Mouse (Mus musculus): ENCODE results near the gene Adcy9. TPM values are rescaled to one million over a fixed set of nuclear protein-coding genes. Genes with fewer than 3 reads are reported as not detected.
"Not testable (repeated sequence)": the region's sequence is repeated elsewhere in the genome, so short reads cannot be mapped to it uniquely, and the experiment has no call there.

Gene Adcy9
- polyA plus RNA-seq, 1 experiment from 2014 or later, result 0.66 TPM

- no peaks in the 10 kb centered on the region for H3K4me1 ChIP-seq (replicated peaks)
- no peak for DNase-seq
- no peak overlapping the region for H3K4me3 ChIP-seq (replicated peaks)
- no peaks in the 10 kb centered on the region for H3K9me3 ChIP-seq (replicated peaks)
- ATAC-seq (ENCODE audit: low read depth), result no peak
- H3K27me3 ChIP-seq, result no peaks in the 10 kb centered on the region
- no peak overlapping the region for H3K4me2 ChIP-seq
- no peaks in the 10 kb centered on the region for H3K36me3 ChIP-seq
- no peak overlapping the region for H3K27ac ChIP-seq
- WGBS (ENCODE audit: insufficient replicate concordance), result 82% methylated on average over 14 of the region's 14 CpGs
- H3K9ac ChIP-seq, result no peak overlapping the region
Observed at GRCm38 (mm10) chr16:4341316-4342062, 78.8 kb downstream of the Adcy9 start.

- 75% methylated on average over 7 of the region's 7 CpGs for WGBS (ENCODE audit: insufficient replicate concordance)
Observed at GRCm38 (mm10) chr16:4339216-4339615, 81.1 kb downstream of the Adcy9 start.

GRCm38 (mm10) chr16:4337269-4337668 is 83.0 kb downstream of the Adcy9 start:
- DNase-seq, result no peak
- Histone ChIP-seq H3K4me3 (replicated peaks) (no peak overlapping the region), H3K4me2 (no peak overlapping the region), H3K9ac (no peak overlapping the region), H3K27ac (no peak overlapping the region), H3K9me3 (replicated peaks) (no peaks in the 10 kb centered on the region), H3K4me1 (replicated peaks) (peaks cover 10% of the 10 kb centered on the region; the same call in 1 of the 2 replicates), H3K36me3 (no peaks in the 10 kb centered on the region), H3K27me3 (no peaks in the 10 kb centered on the region)
- no peak for ATAC-seq (ENCODE audit: low read depth)
- 56% methylated on average over 4 of the region's 4 CpGs for WGBS (ENCODE audit: insufficient replicate concordance)

More at GRCm38 (mm10) chr16:4339216-4339615, 81.1 kb downstream of the Adcy9 start:
- not testable (repeated sequence) for DNase-seq; H3K4me2 ChIP-seq; H3K9ac ChIP-seq; H3K36me3 ChIP-seq; H3K27ac ChIP-seq; H3K4me3 ChIP-seq (replicated peaks); H3K27me3 ChIP-seq; ATAC-seq (ENCODE audit: low read depth); H3K9me3 ChIP-seq (replicated peaks); H3K4me1 ChIP-seq (replicated peaks)

GRCm38 (mm10) chr16:4333788-4334187 is 86.5 kb downstream of the Adcy9 start:
- H3K36me3 ChIP-seq, result no peaks in the 10 kb centered on the region
- H3K4me2 ChIP-seq, result no peak overlapping the region
- no peak overlapping the region for H3K9ac ChIP-seq
- peak; percentile 29; the same call in 1 of the 2 replicates for ATAC-seq (ENCODE audit: low read depth)
- no peak for DNase-seq
- H3K4me1 ChIP-seq (replicated peaks), result peaks cover 10% of the 10 kb centered on the region; the same call in 1 of the 2 replicates
- WGBS (ENCODE audit: insufficient replicate concordance), result 59% methylated on average over 5 of the region's 5 CpGs
- H3K4me3 ChIP-seq (replicated peaks), result no peak overlapping the region
- H3K27ac ChIP-seq, result no peak overlapping the region
- no peaks in the 10 kb centered on the region for H3K9me3 ChIP-seq (replicated peaks)
- H3K27me3 ChIP-seq, result no peaks in the 10 kb centered on the region

- Histone ChIP-seq H3K27me3 (no peaks in the 10 kb centered on the region), H3K4me1 (replicated peaks) (peaks cover 10% of the 10 kb centered on the region; the same call in 1 of the 2 replicates), H3K9ac (no peak overlapping the region), H3K4me2 (no peak overlapping the region), H3K36me3 (no peaks in the 10 kb centered on the region), H3K9me3 (replicated peaks) (no peaks in the 10 kb centered on the region), H3K4me3 (replicated peaks) (no peak overlapping the region), H3K27ac (no peak overlapping the region)
- ATAC-seq (ENCODE audit: low read depth) (no peak), DNase-seq (no peak)
- 81% methylated on average over 2 of the region's 2 CpGs for WGBS (ENCODE audit: insufficient replicate concordance)
Observed at GRCm38 (mm10) chr16:4333371-4333770, 86.9 kb downstream of the Adcy9 start.

GRCm38 (mm10) chr16:4327081-4327480 is 93.2 kb downstream of the Adcy9 start:
- Histone ChIP-seq H3K4me1 (replicated peaks) (0 out of 2 replicates have a peak, but pooled peaks cover 4% of the 10 kb centered on the region), H3K9ac (no peak overlapping the region), H3K4me2 (no peak overlapping the region), H3K9me3 (replicated peaks) (no peaks in the 10 kb centered on the region), H3K27ac (no peak overlapping the region), H3K4me3 (replicated peaks) (no peak overlapping the region), H3K27me3 (no peaks in the 10 kb centered on the region), H3K36me3 (no peaks in the 10 kb centered on the region)
- ATAC-seq (ENCODE audit: low read depth) (no peak), DNase-seq (no peak)

- Histone ChIP-seq H3K4me2 (no peak overlapping the region), H3K27ac (no peak overlapping the region), H3K4me3 (replicated peaks) (no peak overlapping the region), H3K36me3 (no peaks in the 10 kb centered on the region), H3K9ac (no peak overlapping the region), H3K27me3 (no peaks in the 10 kb centered on the region), H3K4me1 (replicated peaks) (0 out of 2 replicates have a peak, but pooled peaks cover 4% of the 10 kb centered on the region), H3K9me3 (replicated peaks) (no peaks in the 10 kb centered on the region)
- no peak for DNase-seq
- ATAC-seq (ENCODE audit: low read depth), result no peak
- WGBS (ENCODE audit: insufficient replicate concordance), result 47% methylated on average over 2 of the region's 2 CpGs
Observed at GRCm38 (mm10) chr16:4325801-4326200, 94.5 kb downstream of the Adcy9 start.

GRCm38 (mm10) chr16:4324967-4325366 is 95.3 kb downstream of the Adcy9 start:
- DNase-seq, result no peak
- H3K27ac ChIP-seq, result no peak overlapping the region
- H3K9me3 ChIP-seq (replicated peaks), result no peaks in the 10 kb centered on the region
- no peaks in the 10 kb centered on the region for H3K27me3 ChIP-seq
- H3K4me3 ChIP-seq (replicated peaks), result no peak overlapping the region
- H3K9ac ChIP-seq, result no peak overlapping the region
- ATAC-seq (ENCODE audit: low read depth), result no peak
- no peaks in the 10 kb centered on the region for H3K36me3 ChIP-seq
- no peak overlapping the region for H3K4me2 ChIP-seq
- 0 out of 2 replicates have a peak, but pooled peaks cover 4% of the 10 kb centered on the region for H3K4me1 ChIP-seq (replicated peaks)

- H3K27ac ChIP-seq, result no peak overlapping the region
- DNase-seq (no peak), ATAC-seq (ENCODE audit: low read depth) (no peak)
- H3K4me2 ChIP-seq, result no peak overlapping the region
- no peaks in the 10 kb centered on the region for H3K27me3 ChIP-seq
- no peak overlapping the region for H3K4me3 ChIP-seq (replicated peaks)
- no peak overlapping the region for H3K9ac ChIP-seq
- no peaks in the 10 kb centered on the region for H3K36me3 ChIP-seq
- WGBS (ENCODE audit: insufficient replicate concordance), result 64% methylated on average over 3 of the region's 3 CpGs
- no peaks in the 10 kb centered on the region for H3K9me3 ChIP-seq (replicated peaks)
- 0 out of 2 replicates have a peak, but pooled peaks cover under 1% of the 10 kb centered on the region for H3K4me1 ChIP-seq (replicated peaks)
Observed at GRCm38 (mm10) chr16:4320856-4321255, 99.4 kb downstream of the Adcy9 start.

- no peak for DNase-seq
Observed at GRCm38 (mm10) chr16:4318001-4318526, 102.2 kb downstream of the Adcy9 start.

GRCm38 (mm10) chr16:4316094-4316474 is 104.2 kb downstream of the Adcy9 start:
- Histone ChIP-seq H3K9me3 (replicated peaks) (no peaks in the 10 kb centered on the region), H3K4me3 (replicated peaks) (no peak overlapping the region), H3K36me3 (no peaks in the 10 kb centered on the region), H3K4me1 (replicated peaks) (no peaks in the 10 kb centered on the region), H3K27me3 (no peaks in the 10 kb centered on the region), H3K27ac (no peak overlapping the region), H3K9ac (no peak overlapping the region), H3K4me2 (no peak overlapping the region)
- DNase-seq (peak; percentile 55), ATAC-seq (ENCODE audit: low read depth) (peak; percentile 67)
- WGBS (ENCODE audit: insufficient replicate concordance), result 29% methylated on average over 3 of the region's 3 CpGs

More at GRCm38 (mm10) chr16:4318001-4318526, 102.2 kb downstream of the Adcy9 start:
- no peaks in the 10 kb centered on the region for H3K4me1 ChIP-seq (replicated peaks)
- H3K4me2 ChIP-seq, result no peak overlapping the region
- H3K4me3 ChIP-seq (replicated peaks), result no peak overlapping the region
- no peak overlapping the region for H3K27ac ChIP-seq
- H3K9ac ChIP-seq, result no peak overlapping the region
- no peaks in the 10 kb centered on the region for H3K27me3 ChIP-seq
- ATAC-seq (ENCODE audit: low read depth), result no peak
- H3K9me3 ChIP-seq (replicated peaks), result no peaks in the 10 kb centered on the region
- 64% methylated on average over 6 of the region's 6 CpGs for WGBS (ENCODE audit: insufficient replicate concordance)
- no peaks in the 10 kb centered on the region for H3K36me3 ChIP-seq
